Mouse (Mus musculus) neural tube, embryonic 15.5 days (tissue): Measurements from ENCODE around the gene Paf1. TPM values are rescaled to one million over a fixed set of nuclear protein-coding genes. Genes with fewer than 3 reads are reported as not detected.
A peak's percentile ranks its signal among the peaks of the same experiment; 100 is the strongest.

ENCODE experiments used
- ATAC-seq: fragments of 200-750 bp; cut with Nextera tagmentation; 2 replicates; pipeline ENCODE4 v1.8.0; 2017; ENCODE audit warnings: mild to moderate bottlenecking, moderate TSS enrichment, moderate library complexity; ENCODE audit not compliant: low FRiP score
- H3K27ac ChIP-seq: fragments of 300-500 bp; sonication (generic); replicated peaks from 2 replicates; pipeline ENCODE4 v1.5.1; 2015; ENCODE audit warnings: mild to moderate bottlenecking, inconsistent platforms
- H3K27me3 ChIP-seq: fragments of 300-500 bp; sonication (generic); replicated peaks from 2 replicates; pipeline ENCODE4 v1.6.1; 2015; ENCODE audit warnings: inconsistent platforms
- H3K36me3 ChIP-seq: fragments of 300-500 bp; sonication (generic); 2 replicates; pipeline ENCODE4 v1.6.1; 2015; ENCODE audit warnings: inconsistent platforms
- H3K4me1 ChIP-seq: fragments of 300-500 bp; sonication (generic); 2 replicates; pipeline ENCODE4 v1.6.1; 2015; ENCODE audit warnings: inconsistent platforms
- H3K4me2 ChIP-seq: fragments of 300-500 bp; sonication (generic); 2 replicates; pipeline ENCODE4 v1.6.1; 2015; ENCODE audit warnings: inconsistent platforms, mild to moderate bottlenecking, moderate library complexity
- H3K4me3 ChIP-seq: fragments of 300-500 bp; sonication (generic); replicated peaks from 2 replicates; pipeline ENCODE4 v1.5.1; 2015; ENCODE audit warnings: mild to moderate bottlenecking, inconsistent platforms
- H3K9ac ChIP-seq: fragments of 300-500 bp; sonication (generic); replicated peaks from 2 replicates; pipeline ENCODE4 v1.6.1; 2015; ENCODE audit warnings: mild to moderate bottlenecking, inconsistent platforms
- H3K9me3 ChIP-seq: fragments of 300-500 bp; sonication (generic); replicated peaks from 2 replicates; pipeline ENCODE4 v1.6.1; 2016; ENCODE audit warnings: inconsistent platforms
- WGBS: fragments of 180-500 bp; shearing (Covaris S2); methylation state at CpG from one replicate; pipeline ENCODE4 v1.1.7; 2015; ENCODE audit warnings: mixed read lengths; 5-methylcytosine and 5-hydroxymethylcytosine counted together
- polyA plus RNA-seq: library from polyadenylated mRNA; unstranded; fragments of >200 nt; fragmentation: Nextera tagmentation; extraction: Ambion mirVana; gene quantifications from 2 replicates; pipeline ENCODE4 v1.2.1, GENCODE M21; 2015

Gene Paf1
- polyA plus RNA-seq, 1 experiment from 2014 or later: 96.0 TPM

GRCm38 (mm10) chr7:28372251-28373108 is 20.3 kb upstream of the Paf1 start, which contains the start of gene Plekhg2:
Gene Plekhg2 (minus strand): TSS chr7:28372599.
- Histone ChIP-seq H3K4me2 (peak within 1 kb of the TSS; percentile 95), H3K4me1 (peaks cover 56% of the 10 kb centered on the region), H3K27ac (peak within 1 kb of the TSS; percentile 93), H3K27me3 (no peaks in the 10 kb centered on the region), H3K4me3 (peak within 1 kb of the TSS; percentile 87), H3K9ac (peak within 1 kb of the TSS; percentile 73), H3K9me3 (no peaks in the 10 kb centered on the region), H3K36me3 (0 out of 2 replicates have a peak, but pooled peaks cover 5% of the 10 kb centered on the region)
- under 1% methylated on average over 64 of the region's 66 CpGs for WGBS
- ATAC-seq: peak; percentile 88

- Histone ChIP-seq H3K9ac (0 out of 2 replicates have a peak overlapping the region, but pooled peaks have one; percentile 29), H3K27me3 (no peaks in the 10 kb centered on the region), H3K36me3 (no peaks in the 10 kb centered on the region), H3K9me3 (no peaks in the 10 kb centered on the region), H3K4me2 (peak overlapping the region; percentile 95), H3K27ac (peak overlapping the region; percentile 93), H3K4me1 (peaks cover 63% of the 10 kb centered on the region), H3K4me3 (peak overlapping the region; percentile 87)
- ATAC-seq: peak; percentile 4
- whole genome bisulfite sequencing: under 1% methylated on average over 9 of the region's 9 CpGs
These were observed 19.6 kb upstream of the Paf1 start for GRCm38 (mm10) chr7:28373131-28373581.

GRCm38 (mm10) chr7:28373891-28374495 is 18.8 kb upstream of the Paf1 start:
- 86% methylated on average over 7 of the region's 7 CpGs for WGBS
- H3K36me3 ChIP-seq: no peaks in the 10 kb centered on the region
- H3K4me3 ChIP-seq: no peak overlapping the region
- H3K9me3 ChIP-seq: no peaks in the 10 kb centered on the region
- no peaks in the 10 kb centered on the region for H3K27me3 ChIP-seq
- peaks cover 66% of the 10 kb centered on the region for H3K4me1 ChIP-seq
- ATAC-seq: no peak
- H3K4me2 ChIP-seq: no peak overlapping the region
- no peak overlapping the region for H3K9ac ChIP-seq
- peak overlapping the region; percentile 93 for H3K27ac ChIP-seq

DNA sequence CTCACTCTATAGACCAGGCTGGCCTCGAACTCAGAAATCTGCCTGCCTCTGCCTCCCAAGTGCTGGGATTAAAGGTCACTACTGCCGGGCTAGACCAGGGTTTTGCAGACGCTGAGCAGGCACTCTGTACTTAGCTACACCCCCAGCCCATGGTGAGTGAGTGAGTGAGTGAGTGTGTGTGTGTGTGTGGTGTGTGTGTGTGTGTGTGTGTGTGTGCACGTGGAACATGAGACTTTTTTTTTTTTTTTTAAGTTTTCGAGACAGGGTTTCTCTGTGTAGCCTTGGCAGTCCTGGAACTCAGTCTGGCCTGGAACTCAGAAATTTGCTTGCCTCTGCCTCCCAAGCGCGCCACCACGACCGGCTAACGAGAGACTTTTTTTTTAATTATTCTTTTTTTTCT is 18.1 kb upstream of the Paf1 start:
- Histone ChIP-seq H3K9me3 (no peaks in the 10 kb centered on the region), H3K27me3 (no peaks in the 10 kb centered on the region), H3K4me1 (peaks cover 69% of the 10 kb centered on the region), H3K9ac (no peak overlapping the region), H3K4me2 (peak overlapping the region; percentile 79; the same call in 1 of the 2 replicates), H3K27ac (peak overlapping the region; percentile 86), H3K36me3 (no peaks in the 10 kb centered on the region), H3K4me3 (no peak overlapping the region)
- no peak for ATAC-seq
- 81% methylated on average over 10 of the region's 10 CpGs for WGBS

GRCm38 (mm10) chr7:28375176-28375921 is 17.4 kb upstream of the Paf1 start:
- Histone ChIP-seq H3K4me3 (peak overlapping the region; percentile 46), H3K9me3 (no peaks in the 10 kb centered on the region), H3K36me3 (no peaks in the 10 kb centered on the region), H3K27me3 (no peaks in the 10 kb centered on the region), H3K4me1 (peaks cover 63% of the 10 kb centered on the region), H3K9ac (peak overlapping the region; percentile 51), H3K27ac (peak overlapping the region; percentile 86), H3K4me2 (peak overlapping the region; percentile 79)
- ATAC-seq: peak; percentile 2
- 1% methylated on average over 32 of the region's 36 CpGs for WGBS

DNA sequence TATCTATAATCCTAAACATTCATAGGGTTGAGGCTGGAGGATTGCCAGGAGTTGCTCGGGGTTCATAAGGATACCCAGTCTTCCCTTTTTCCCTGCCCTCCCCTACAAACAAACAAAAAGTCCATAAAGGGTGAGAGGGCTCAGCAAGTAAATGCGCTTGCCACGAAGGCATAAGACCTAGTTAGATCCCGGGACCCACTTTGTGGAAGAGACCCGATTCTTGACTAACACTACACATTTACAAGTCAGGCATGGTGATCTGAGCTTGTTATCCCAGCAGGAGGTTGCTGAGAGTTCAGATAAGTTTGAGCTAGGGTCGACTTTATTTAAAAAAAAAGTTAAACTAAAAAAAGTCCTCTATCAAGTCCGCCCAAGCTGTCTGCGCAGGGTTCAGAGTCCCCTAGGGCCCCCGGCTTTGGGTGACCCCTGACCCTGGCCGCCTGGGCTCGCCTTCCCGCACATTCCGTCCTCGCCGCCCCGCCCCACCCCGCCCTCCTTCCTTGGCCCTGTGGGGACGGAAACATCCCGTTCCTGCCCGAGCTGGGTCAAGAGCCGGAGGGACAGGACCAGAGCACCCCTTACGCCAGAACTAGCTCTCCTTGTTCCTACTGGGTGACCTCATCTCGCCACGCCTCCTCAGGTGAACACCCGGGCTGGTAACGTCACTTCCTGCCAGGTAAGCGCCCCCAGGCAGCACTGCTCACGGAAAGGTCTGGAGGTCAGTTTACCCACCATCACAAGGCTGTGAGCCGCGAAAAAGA is 16.6 kb upstream of the Paf1 start:
- H3K9me3 ChIP-seq: no peaks in the 10 kb centered on the region
- WGBS: 5% methylated on average over 30 of the region's 30 CpGs
- peak overlapping the region; percentile 86 for H3K27ac ChIP-seq
- H3K9ac ChIP-seq: peak overlapping the region; percentile 51
- no peak for ATAC-seq
- H3K4me1 ChIP-seq: peaks cover 59% of the 10 kb centered on the region
- H3K36me3 ChIP-seq: no peaks in the 10 kb centered on the region
- H3K4me3 ChIP-seq: peak overlapping the region; percentile 46
- H3K4me2 ChIP-seq: peak overlapping the region; percentile 79
- H3K27me3 ChIP-seq: no peaks in the 10 kb centered on the region

GRCm38 (mm10) chr7:28377190-28378065 is 15.3 kb upstream of the Paf1 start:
- H3K9ac ChIP-seq: peak overlapping the region; percentile 70
- H3K4me3 ChIP-seq: peak overlapping the region; percentile 56
- no peak for ATAC-seq

DNA sequence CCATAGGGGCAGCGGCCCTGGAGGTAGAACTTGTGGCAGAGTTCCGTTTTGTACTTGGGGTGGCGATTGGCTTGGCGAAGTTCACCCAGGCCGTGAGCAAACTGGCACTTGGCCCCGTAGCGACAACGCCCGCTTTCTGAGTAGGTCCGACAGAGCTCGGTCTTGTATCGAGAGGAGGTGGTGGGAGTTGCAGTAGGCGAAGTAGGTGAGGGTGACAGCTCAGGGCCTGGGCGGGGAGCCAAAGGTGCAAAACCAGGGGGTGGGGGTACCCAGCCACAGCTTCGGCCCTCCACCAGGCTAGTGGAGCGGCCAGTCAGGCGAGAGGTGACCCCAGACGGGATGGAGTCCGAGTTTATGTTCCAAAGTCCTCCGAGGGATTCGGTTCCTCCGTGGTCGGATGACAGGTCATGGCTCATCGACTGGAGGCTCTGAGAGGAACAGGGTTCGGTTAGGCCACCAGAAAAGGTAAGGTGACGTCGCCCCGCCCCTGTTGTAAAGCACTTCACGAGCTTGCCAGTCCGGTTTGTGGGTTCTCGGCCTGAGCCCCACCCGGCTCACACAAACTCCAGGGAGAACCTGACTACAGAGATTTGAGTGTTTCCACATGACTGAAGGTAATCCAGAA is 14.6 kb upstream of the Paf1 start:
- no peaks in the 10 kb centered on the region for H3K9me3 ChIP-seq
- H3K4me3 ChIP-seq: peak overlapping the region; percentile 56
- no peaks in the 10 kb centered on the region for H3K36me3 ChIP-seq
- peaks cover 70% of the 10 kb centered on the region for H3K4me1 ChIP-seq
- H3K27ac ChIP-seq: peak overlapping the region; percentile 79; the same call in 1 of the 2 replicates
- H3K4me2 ChIP-seq: peak overlapping the region; percentile 79
- no peak for ATAC-seq
- peak overlapping the region; percentile 70 for H3K9ac ChIP-seq
- WGBS: 48% methylated on average over 32 of the region's 32 CpGs
- H3K27me3 ChIP-seq: no peaks in the 10 kb centered on the region

More at GRCm38 (mm10) chr7:28377190-28378065, 15.3 kb upstream of the Paf1 start:
- 72% methylated on average over 18 of the region's 18 CpGs for WGBS
- no peaks in the 10 kb centered on the region for H3K9me3 ChIP-seq
- peaks cover 63% of the 10 kb centered on the region for H3K4me1 ChIP-seq
- H3K27ac ChIP-seq: 0 out of 2 replicates have a peak overlapping the region, but pooled peaks have one; percentile 39
- peak overlapping the region; percentile 79 for H3K4me2 ChIP-seq
- H3K36me3 ChIP-seq: no peaks in the 10 kb centered on the region
- H3K27me3 ChIP-seq: no peaks in the 10 kb centered on the region

GRCm38 (mm10) chr7:28378769-28379651 is 13.7 kb upstream of the Paf1 start:
- H3K4me1 ChIP-seq: peaks cover 68% of the 10 kb centered on the region
- peak overlapping the region; percentile 79 for H3K27ac ChIP-seq
- ATAC-seq: peak; percentile 45
- H3K36me3 ChIP-seq: no peaks in the 10 kb centered on the region
- WGBS: 1% methylated on average over 53 of the region's 53 CpGs
- H3K9me3 ChIP-seq: no peaks in the 10 kb centered on the region
- peak overlapping the region; percentile 79 for H3K4me2 ChIP-seq
- no peaks in the 10 kb centered on the region for H3K27me3 ChIP-seq
- H3K4me3 ChIP-seq: peak overlapping the region; percentile 56
- peak overlapping the region; percentile 70 for H3K9ac ChIP-seq
